Mouse (Mus musculus): Measurements from ENCODE around the gene C530008M17Rik.

The C530008M17Rik gene

GRCm38 (mm10) chr5:76702646-76703045 is 46.3 kb downstream of the C530008M17Rik start:
- DNase-seq (ENCODE audit: low spot score), result no peak

- DNase-seq (ENCODE audit: low spot score), result no peak
Measured at GRCm38 (mm10) chr5:76705307-76706173, 49.2 kb downstream of the C530008M17Rik start.

- DNase-seq (ENCODE audit: low spot score), result no peak
Measured at GRCm38 (mm10) chr5:76707072-76707471, 50.8 kb downstream of the C530008M17Rik start.

GRCm38 (mm10) chr5:76708004-76708403 is 51.7 kb downstream of the C530008M17Rik start:
- DNase-seq (ENCODE audit: low spot score), result no peak

GRCm38 (mm10) chr5:76713743-76714142 is 57.4 kb downstream of the C530008M17Rik start:
- no peak for DNase-seq (ENCODE audit: low spot score)

GRCm38 (mm10) chr5:76719954-76720353 is 63.6 kb downstream of the C530008M17Rik start:
- no peak for DNase-seq (ENCODE audit: low spot score)

GRCm38 (mm10) chr5:76724878-76725277 is 68.6 kb downstream of the C530008M17Rik start:
- DNase-seq (ENCODE audit: low spot score), result no peak

- no peak for DNase-seq (ENCODE audit: low spot score)
Measured at GRCm38 (mm10) chr5:76726518-76727103, 70.3 kb downstream of the C530008M17Rik start.

- no peak for DNase-seq (ENCODE audit: low spot score)
Measured at GRCm38 (mm10) chr5:76733055-76733641, 76.8 kb downstream of the C530008M17Rik start.

GRCm38 (mm10) chr5:76741463-76741862 is 85.2 kb downstream of the C530008M17Rik start:
- DNase-seq (ENCODE audit: low spot score), result no peak

GRCm38 (mm10) chr5:76742076-76742475 is 85.8 kb downstream of the C530008M17Rik start:
- DNase-seq (ENCODE audit: low spot score), result no peak

- DNase-seq (ENCODE audit: low spot score), result no peak
Measured at GRCm38 (mm10) chr5:76744737-76745209, 88.5 kb downstream of the C530008M17Rik start.

GRCm38 (mm10) chr5:76747851-76748250 is 91.5 kb downstream of the C530008M17Rik start:
- no peak for DNase-seq (ENCODE audit: low spot score)

GRCm38 (mm10) chr5:76752351-76752750 is 96.0 kb downstream of the C530008M17Rik start:
- DNase-seq (ENCODE audit: low spot score), result no peak

GRCm38 (mm10) chr5:76760349-76760748 is 104.0 kb downstream of the C530008M17Rik start:
- DNase-seq (ENCODE audit: low spot score), result no peak

- no peak for DNase-seq (ENCODE audit: low spot score)
Measured at GRCm38 (mm10) chr5:76762030-76762698, 105.9 kb downstream of the C530008M17Rik start.

- no peak for DNase-seq (ENCODE audit: low spot score)
Measured at GRCm38 (mm10) chr5:76763148-76763701, 106.9 kb downstream of the C530008M17Rik start.

- DNase-seq (ENCODE audit: low spot score), result no peak
Measured at GRCm38 (mm10) chr5:76763731-76764130, 107.4 kb downstream of the C530008M17Rik start.

GRCm38 (mm10) chr5:76769014-76769413 is 112.7 kb downstream of the C530008M17Rik start:
- DNase-seq (ENCODE audit: low spot score), result no peak

GRCm38 (mm10) chr5:76769572-76769971 is 113.3 kb downstream of the C530008M17Rik start:
- DNase-seq (ENCODE audit: low spot score), result no peak

- DNase-seq (ENCODE audit: low spot score), result no peak
Measured at GRCm38 (mm10) chr5:76771371-76771770, 115.1 kb downstream of the C530008M17Rik start.

- no peak for DNase-seq (ENCODE audit: low spot score)
Measured at GRCm38 (mm10) chr5:76772831-76773230, 116.5 kb downstream of the C530008M17Rik start.
